Mouse (Mus musculus): ENCODE measurements around the gene Ppa2.

Gene Ppa2

GRCm38 (mm10) chr3:133331184-133331866 lies 21.4 kb downstream of the Ppa2 start:
- no peak for DNase-seq (ENCODE audit: low spot score in 2 of 2)

GRCm38 (mm10) chr3:133332280-133332679 lies 22.4 kb downstream of the Ppa2 start:
- DNase-seq (ENCODE audit: low spot score in 2 of 2): no peak

GRCm38 (mm10) chr3:133333267-133334170 lies 23.6 kb downstream of the Ppa2 start:
- no peak for DNase-seq (ENCODE audit: low spot score in 2 of 2)

- DNase-seq (ENCODE audit: low spot score in 2 of 2): no peak
Observed at GRCm38 (mm10) chr3:133334691-133335090, 24.8 kb downstream of the Ppa2 start.

GRCm38 (mm10) chr3:133335166-133335565 lies 25.3 kb downstream of the Ppa2 start:
- DNase-seq (ENCODE audit: low spot score in 2 of 2): no peak

GRCm38 (mm10) chr3:133336400-133336799 lies 26.5 kb downstream of the Ppa2 start:
- no peak for DNase-seq (ENCODE audit: low spot score in 2 of 2)

- DNase-seq (ENCODE audit: low spot score in 2 of 2): peak; percentile 73 to 76
Observed at GRCm38 (mm10) chr3:133338851-133339356, 29.0 kb downstream of the Ppa2 start.

GRCm38 (mm10) chr3:133339411-133339823 lies 29.5 kb downstream of the Ppa2 start:
- DNase-seq (ENCODE audit: low spot score in 2 of 2): peak; percentile 32

- DNase-seq (ENCODE audit: low spot score in 2 of 2): no peak
Observed at GRCm38 (mm10) chr3:133341106-133341505, 31.2 kb downstream of the Ppa2 start.

GRCm38 (mm10) chr3:133347535-133347934 lies 37.6 kb downstream of the Ppa2 start:
- no peak for DNase-seq (ENCODE audit: low spot score in 2 of 2)

GRCm38 (mm10) chr3:133348847-133349246 lies 38.9 kb downstream of the Ppa2 start:
- DNase-seq (ENCODE audit: low spot score in 2 of 2): no peak

- no peak for DNase-seq (ENCODE audit: low spot score in 2 of 2)
Observed at GRCm38 (mm10) chr3:133357426-133357974, 47.6 kb downstream of the Ppa2 start.

GRCm38 (mm10) chr3:133357977-133358376 lies 48.1 kb downstream of the Ppa2 start:
- no peak for DNase-seq (ENCODE audit: low spot score in 2 of 2)

GRCm38 (mm10) chr3:133361406-133361805 lies 51.5 kb downstream of the Ppa2 start:
- no peak for DNase-seq (ENCODE audit: low spot score in 2 of 2)

- DNase-seq (ENCODE audit: low spot score in 2 of 2): no peak
Observed at GRCm38 (mm10) chr3:133364138-133364537, 54.2 kb downstream of the Ppa2 start.

GRCm38 (mm10) chr3:133366096-133366495 lies 56.2 kb downstream of the Ppa2 start:
- DNase-seq (ENCODE audit: low spot score in 2 of 2): no peak

- DNase-seq (ENCODE audit: low spot score in 2 of 2): no peak
Observed at GRCm38 (mm10) chr3:133378174-133378573, 68.3 kb downstream of the Ppa2 start.

- DNase-seq (ENCODE audit: low spot score in 2 of 2): peak; percentile 14 to 18
Observed at GRCm38 (mm10) chr3:133379997-133380396, 70.1 kb downstream of the Ppa2 start.

- DNase-seq (ENCODE audit: low spot score in 2 of 2): no peak
Observed at GRCm38 (mm10) chr3:133381519-133381918, 71.6 kb downstream of the Ppa2 start.

GRCm38 (mm10) chr3:133382147-133382546 lies 72.2 kb downstream of the Ppa2 start:
- no peak for DNase-seq (ENCODE audit: low spot score in 2 of 2)

- no peak for DNase-seq (ENCODE audit: low spot score in 2 of 2)
Observed at GRCm38 (mm10) chr3:133384164-133384708, 74.3 kb downstream of the Ppa2 start.

- DNase-seq (ENCODE audit: low spot score in 2 of 2): no peak
Observed at GRCm38 (mm10) chr3:133387283-133387682, 77.4 kb downstream of the Ppa2 start.

All from right cerebral cortex, adult 2 months (tissue).